Mouse (Mus musculus) heart, embryonic 11.5 days (tissue): ENCODE data around the gene Manbal. TPM values are rescaled to one million over a fixed set of nuclear protein-coding genes. Genes with fewer than 3 reads are reported as not detected.
"Not testable (repeated sequence)": the region's sequence is repeated elsewhere in the genome, so short reads cannot be mapped to it uniquely, and the experiment has no call there.

Experiments used
- ATAC-seq: fragments of 200-750 bp; cut with Nextera tagmentation; replicated peaks from 2 replicates; pipeline ENCODE4 v1.8.0; 2017; ENCODE audit warnings: moderate library complexity; ENCODE audit not compliant: insufficient number of reproducible peaks, low FRiP score, low TSS enrichment
- H3K27ac ChIP-seq: fragments of 300-500 bp; sonication (generic); 2 replicates; pipeline ENCODE4 v1.5.1; 2014; ENCODE audit warnings: mild to moderate bottlenecking, low read depth, low read length
- H3K27me3 ChIP-seq: fragments of 300-500 bp; sonication (generic); 2 replicates; pipeline ENCODE4 v1.6.1; 2014; ENCODE audit warnings: mild to moderate bottlenecking, low read length, mixed read lengths; ENCODE audit not compliant: control insufficient read depth, insufficient read depth
- H3K36me3 ChIP-seq: fragments of 300-500 bp; sonication (generic); 2 replicates; pipeline ENCODE4 v1.6.1; 2014; ENCODE audit warnings: mild to moderate bottlenecking, low read length, moderate library complexity, mixed read lengths; ENCODE audit not compliant: control insufficient read depth, insufficient read depth
- H3K4me1 ChIP-seq: fragments of 300-500 bp; sonication (generic); 2 replicates; pipeline ENCODE4 v1.6.1; 2014; ENCODE audit warnings: low read length; ENCODE audit not compliant: control insufficient read depth, insufficient read depth
- H3K4me2 ChIP-seq: fragments of 300-500 bp; sonication (generic); 2 replicates; pipeline ENCODE4 v1.6.1; 2014; ENCODE audit warnings: mild to moderate bottlenecking, moderate library complexity
- H3K4me3 ChIP-seq: fragments of 300-500 bp; sonication (generic); 2 replicates; pipeline ENCODE4 v1.5.1; 2014; ENCODE audit warnings: low read depth, low read length
- H3K9ac ChIP-seq: fragments of 300-500 bp; sonication (generic); 2 replicates; pipeline ENCODE4 v1.6.1; 2014; ENCODE audit warnings: mild to moderate bottlenecking, low read depth, low read length, moderate library complexity
- H3K9me3 ChIP-seq: fragments of 300-500 bp; sonication (generic); replicated peaks from 2 replicates; pipeline ENCODE4 v1.6.1; 2016; ENCODE audit warnings: low read length; ENCODE audit not compliant: control insufficient read depth
- WGBS: fragments of 180-500 bp; shearing (Covaris S2); extraction: QIAGEN DNeasy Blood & Tissue Kit; methylation state at CpG from one replicate; pipeline ENCODE4 v1.1.7; 2014; ENCODE audit not compliant: insufficient replicate concordance; 5-methylcytosine and 5-hydroxymethylcytosine counted together
- polyA plus RNA-seq: library from polyadenylated mRNA; unstranded; fragments of >200 nt; fragmentation: Nextera tagmentation; extraction: Ambion mirVana; gene quantifications from 2 replicates; pipeline ENCODE4 v1.2.1, GENCODE M21; 2014

Gene Manbal
- polyA plus RNA-seq, 1 experiment from 2014 or later, result 29.8 TPM

DNA sequence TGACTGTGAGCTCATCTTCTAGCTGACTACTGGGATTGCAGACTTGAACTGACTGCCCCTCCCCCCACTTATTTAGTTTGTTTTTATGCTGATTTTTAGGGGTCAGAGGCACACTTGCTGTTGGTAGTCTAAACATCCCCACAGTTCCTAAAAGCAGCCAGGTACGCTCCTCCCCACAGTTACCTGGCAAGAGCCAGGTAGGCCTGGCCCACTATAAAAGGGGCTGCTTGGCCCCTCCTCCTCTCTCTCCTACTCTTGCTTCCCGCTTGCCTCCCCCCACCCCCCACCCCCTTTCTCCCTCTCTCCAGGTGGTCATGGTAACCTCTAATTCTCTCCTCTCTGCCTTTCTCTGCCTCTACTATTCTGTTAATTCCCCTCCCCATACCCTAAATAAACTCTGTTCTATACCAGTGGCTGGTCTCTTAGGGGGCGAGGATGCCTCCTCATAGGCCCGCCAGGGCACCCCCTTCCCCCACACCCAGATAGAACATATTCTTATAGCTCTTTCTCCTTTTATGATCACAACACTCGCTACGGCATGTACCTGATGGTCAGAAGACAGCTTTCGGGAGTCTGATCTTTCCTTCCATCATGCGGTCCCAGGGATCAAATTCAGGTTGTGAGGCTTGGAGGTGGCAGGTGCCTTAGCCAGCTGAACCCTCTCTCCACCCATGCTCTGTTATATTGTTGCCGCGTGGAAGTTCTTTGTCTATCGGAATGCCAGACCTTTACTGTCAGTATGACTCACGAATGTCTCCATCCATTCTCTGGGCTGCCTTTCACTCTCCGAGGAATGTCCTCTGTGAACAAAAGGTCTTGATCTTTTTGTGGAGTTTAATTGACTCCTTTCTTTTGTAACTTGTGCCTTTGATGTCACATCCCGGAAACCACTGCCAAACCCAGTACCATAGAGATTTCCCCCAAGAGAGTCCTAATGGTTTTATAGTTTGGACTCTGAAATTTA, 8.7 kb downstream of the Manbal start:
- H3K27me3 ChIP-seq, result no peaks in the 10 kb centered on the region
- no peaks in the 10 kb centered on the region for H3K9me3 ChIP-seq
- H3K4me2 ChIP-seq, result no peak overlapping the region; the same call in 1 of the 2 replicates
- H3K9ac ChIP-seq, result no peak overlapping the region
- no peak for ATAC-seq
- no peaks in the 10 kb centered on the region for H3K36me3 ChIP-seq
- no peak overlapping the region for H3K4me3 ChIP-seq
- WGBS, result 47% methylated on average over 14 of the region's 14 CpGs
- H3K27ac ChIP-seq, result no peak overlapping the region
- H3K4me1 ChIP-seq, result peaks cover 36% of the 10 kb centered on the region

DNA sequence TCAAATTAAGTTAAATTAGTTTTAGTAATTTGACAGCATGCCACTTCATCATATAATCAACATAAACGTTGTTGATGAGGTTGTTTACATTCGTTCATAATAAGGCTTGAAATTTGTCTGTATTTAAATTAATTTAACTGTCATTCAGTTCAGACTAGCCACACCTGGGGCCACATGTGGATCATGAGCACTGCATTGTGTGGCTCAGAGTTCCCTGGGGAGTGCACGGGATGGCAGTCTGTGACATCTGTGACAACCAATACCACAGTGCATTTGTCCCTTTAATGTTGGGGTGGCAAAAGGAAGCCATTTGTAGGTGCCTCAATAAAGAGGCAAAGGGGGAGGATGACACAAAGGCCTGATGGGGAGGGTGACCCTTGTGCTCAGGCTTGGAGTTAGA, 9.6 kb downstream of the Manbal start:
- Histone ChIP-seq H3K27ac (no peak overlapping the region), H3K9ac (no peak overlapping the region), H3K4me3 (no peak overlapping the region), H3K4me2 (no peak overlapping the region), H3K9me3 (no peaks in the 10 kb centered on the region), H3K27me3 (no peaks in the 10 kb centered on the region), H3K36me3 (no peaks in the 10 kb centered on the region), H3K4me1 (peaks cover 29% of the 10 kb centered on the region)
- WGBS, result 61% methylated on average over 3 of the region's 3 CpGs
- no peak for ATAC-seq

DNA sequence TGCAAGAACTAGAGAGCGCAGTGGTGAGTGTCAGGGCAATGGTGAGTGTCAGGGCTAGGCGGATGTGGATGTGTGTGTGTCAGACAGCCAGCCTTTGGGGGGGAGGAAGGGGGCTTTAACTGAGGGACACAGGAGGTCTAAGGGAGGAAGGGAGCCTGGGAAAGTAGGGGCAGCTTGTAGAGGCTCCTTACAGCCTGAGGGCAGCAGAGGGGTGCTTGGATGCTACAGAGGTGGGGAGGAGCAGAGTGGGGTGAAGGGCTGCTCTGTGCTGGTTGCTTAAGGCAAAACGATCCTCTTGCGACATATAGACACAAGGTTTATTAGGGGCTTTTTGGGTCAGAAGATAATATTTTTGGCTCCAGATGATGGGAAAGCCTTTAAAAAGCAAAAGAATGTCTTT, 17.4 kb downstream of the Manbal start:
- Histone ChIP-seq H3K4me2 (no peak overlapping the region), H3K4me1 (no peaks in the 10 kb centered on the region), H3K9ac (no peak overlapping the region), H3K36me3 (peaks cover 6% of the 10 kb centered on the region), H3K9me3 (no peaks in the 10 kb centered on the region), H3K27ac (no peak overlapping the region), H3K4me3 (no peak overlapping the region), H3K27me3 (no peaks in the 10 kb centered on the region)
- ATAC-seq, result no peak
- 76% methylated on average over 4 of the region's 4 CpGs for WGBS

DNA sequence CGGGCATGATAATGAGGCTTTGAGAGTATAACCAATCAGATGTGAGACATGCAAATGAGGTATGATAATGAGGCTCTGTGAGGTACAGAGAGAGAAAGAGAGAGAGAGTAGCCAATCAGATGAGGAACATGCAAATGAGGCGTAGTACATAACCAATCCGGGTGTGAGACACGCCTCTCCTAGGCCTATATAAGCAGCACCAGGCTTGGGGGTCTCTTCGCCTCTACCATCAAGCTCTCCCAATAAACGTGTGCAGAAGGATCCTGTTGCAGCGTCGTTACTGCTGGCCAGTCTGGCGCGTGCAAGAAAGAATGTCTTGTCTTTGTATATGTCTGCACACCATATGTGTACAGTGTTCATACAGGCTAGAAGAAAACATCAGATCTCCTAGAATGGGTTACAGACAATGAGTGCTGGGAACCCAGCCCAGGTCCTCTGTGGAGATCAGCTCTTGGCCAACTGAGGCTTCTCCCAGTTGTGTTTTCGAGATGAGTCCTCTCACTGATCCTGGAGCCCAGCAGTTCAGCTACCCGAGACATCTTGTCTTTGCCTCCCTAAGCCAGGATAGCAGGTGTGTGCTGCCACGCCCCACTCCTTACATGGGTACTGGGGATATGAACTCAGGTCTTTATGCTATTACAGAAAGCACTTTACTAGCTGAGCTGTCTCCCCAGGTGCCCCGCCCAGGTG, 21.7 kb downstream of the Manbal start:
- H3K9me3 ChIP-seq, H3K27ac ChIP-seq, H3K9ac ChIP-seq, H3K27me3 ChIP-seq, ATAC-seq, H3K36me3 ChIP-seq, H3K4me1 ChIP-seq, H3K4me2 ChIP-seq, H3K4me3 ChIP-seq: not testable (repeated sequence)
- WGBS, result 91% methylated on average over 14 of the region's 14 CpGs

DNA sequence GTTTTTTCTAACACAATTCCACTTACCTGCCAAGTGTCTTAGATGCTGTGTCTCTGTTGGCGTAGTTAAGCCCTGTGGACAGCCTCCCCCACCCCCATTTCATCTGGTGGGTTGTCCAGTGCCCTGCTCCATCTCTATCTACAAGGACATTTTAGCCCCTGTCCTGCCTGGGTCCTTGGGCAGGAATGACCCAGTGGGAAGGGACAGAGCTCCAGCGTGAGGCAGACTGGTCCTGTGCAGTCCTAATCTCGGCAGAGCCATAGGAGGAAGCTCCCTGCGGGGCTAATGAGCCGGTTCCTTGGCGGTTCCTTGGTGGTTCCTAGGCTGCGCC, 22.2 kb downstream of the Manbal start:
- Histone ChIP-seq H3K4me2 (no peak overlapping the region), H3K27me3 (no peaks in the 10 kb centered on the region), H3K36me3 (peaks cover 3% of the 10 kb centered on the region; the same call in 1 of the 2 replicates), H3K4me1 (no peaks in the 10 kb centered on the region; the same call in 1 of the 2 replicates), H3K27ac (no peak overlapping the region), H3K9ac (no peak overlapping the region), H3K4me3 (no peak overlapping the region), H3K9me3 (no peaks in the 10 kb centered on the region)
- 79% methylated on average over 7 of the region's 7 CpGs for WGBS
- ATAC-seq, result no peak

DNA sequence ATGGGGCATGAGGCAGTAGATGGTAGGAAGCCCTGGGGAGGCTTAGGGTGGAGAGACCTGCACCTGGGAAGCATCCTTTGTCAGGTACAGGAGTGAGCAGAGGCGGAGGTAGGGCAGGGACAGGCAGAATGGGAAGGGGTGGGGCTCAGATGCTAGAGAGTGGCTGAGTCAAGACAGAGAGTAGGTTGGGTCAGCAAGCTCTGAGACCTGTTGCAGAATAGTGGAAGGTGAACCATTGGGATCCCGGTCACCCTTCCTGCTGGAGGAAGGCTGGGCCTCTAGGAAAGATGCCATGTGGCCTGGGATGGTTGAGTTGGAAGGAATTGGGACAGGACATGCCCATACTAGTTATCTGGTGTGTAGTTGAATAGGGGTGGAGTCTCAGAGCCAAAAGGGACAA, 24.9 kb downstream of the Manbal start:
- Histone ChIP-seq H3K9ac (no peak overlapping the region), H3K9me3 (no peaks in the 10 kb centered on the region), H3K4me3 (no peak overlapping the region), H3K4me1 (peaks cover 6% of the 10 kb centered on the region; the same call in 1 of the 2 replicates), H3K27me3 (no peaks in the 10 kb centered on the region), H3K27ac (no peak overlapping the region), H3K4me2 (no peak overlapping the region), H3K36me3 (0 out of 2 replicates have a peak, but pooled peaks cover 6% of the 10 kb centered on the region)
- ATAC-seq, result no peak
- WGBS, result 94% methylated on average over 2 of the region's 2 CpGs

DNA sequence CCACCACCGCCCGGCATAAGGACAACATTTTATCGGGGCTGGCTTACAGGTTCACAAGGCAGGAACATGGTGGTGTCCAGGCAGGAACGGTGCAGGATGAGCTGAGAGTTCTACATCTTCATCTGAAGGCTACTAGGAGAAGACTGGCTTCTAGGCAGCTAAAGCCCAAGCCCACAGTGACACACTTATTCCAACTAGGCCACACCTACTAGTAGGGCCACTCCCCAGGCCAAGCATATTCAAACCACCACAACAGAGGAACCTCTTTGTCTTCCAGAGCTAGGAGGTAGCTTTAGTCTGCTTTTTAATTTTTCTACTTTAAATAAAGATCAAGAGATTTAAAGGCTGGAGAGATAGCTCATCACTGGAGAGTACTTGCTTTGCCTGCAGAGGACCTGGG, 26.2 kb downstream of the Manbal start:
- H3K4me2 ChIP-seq, result no peak overlapping the region
- peaks cover 14% of the 10 kb centered on the region for H3K36me3 ChIP-seq
- H3K9me3 ChIP-seq, result no peaks in the 10 kb centered on the region
- WGBS, result 98% methylated on average over 4 of the region's 4 CpGs
- no peaks in the 10 kb centered on the region for H3K27me3 ChIP-seq
- H3K4me3 ChIP-seq, result no peak overlapping the region
- no peak for ATAC-seq
- H3K9ac ChIP-seq, result no peak overlapping the region
- H3K4me1 ChIP-seq, result peaks cover 6% of the 10 kb centered on the region; the same call in 1 of the 2 replicates
- no peak overlapping the region for H3K27ac ChIP-seq

DNA sequence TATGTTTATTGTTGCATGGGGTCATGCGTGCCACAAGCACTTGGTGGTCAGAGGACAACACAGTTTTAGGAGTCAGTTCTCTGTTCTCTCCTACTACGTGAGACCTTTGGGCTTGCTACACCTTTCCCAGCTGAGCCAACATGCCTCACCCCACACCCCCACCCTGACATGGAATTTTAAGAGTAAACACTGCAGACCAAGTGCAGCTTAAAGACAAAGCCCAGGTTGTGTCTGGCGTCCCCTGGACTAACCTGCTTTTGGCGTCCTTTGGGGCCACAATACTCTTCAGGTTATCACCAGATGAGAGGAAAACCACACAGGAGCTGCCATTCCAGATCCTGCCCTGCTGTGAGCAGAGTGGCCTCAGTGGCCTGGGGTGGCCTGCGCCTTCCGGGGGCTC, 27.5 kb downstream of the Manbal start:
- H3K36me3 ChIP-seq, result peaks cover 18% of the 10 kb centered on the region
- no peak overlapping the region for H3K9ac ChIP-seq

More for the DNA sequence above, 27.5 kb downstream of the Manbal start:
- no peak overlapping the region for H3K4me3 ChIP-seq
- H3K4me1 ChIP-seq, result peaks cover 6% of the 10 kb centered on the region; the same call in 1 of the 2 replicates
- no peaks in the 10 kb centered on the region for H3K27me3 ChIP-seq
- ATAC-seq, result no peak
- no peak overlapping the region for H3K4me2 ChIP-seq
- WGBS, result 53% methylated on average over 6 of the region's 6 CpGs
- no peaks in the 10 kb centered on the region for H3K9me3 ChIP-seq
- no peak overlapping the region for H3K27ac ChIP-seq
